Mouse (Mus musculus): ENCODE data around the gene Hspb6. TPM values are rescaled to one million over a fixed set of nuclear protein-coding genes. Genes with fewer than 3 reads are reported as not detected.

Hspb6 gene
- polyA plus RNA-seq (2016; fragmentation: Nextera tagmentation; extraction: Ambion mirVana): 6.1 and 6.2 TPM in 2 replicates

- peak; percentile 95 for DNase-seq (ENCODE audit: low spot score)
- peaks cover 55% of the 10 kb centered on the region for H3K36me3 ChIP-seq
- 1% methylated on average over 44 of the region's 44 CpGs for WGBS
Observed at GRCm38 (mm10) chr7:30552102-30553020, at the start of gene Hspb6, which contains the start of gene Proser3. Hspb6 (plus strand) TSS chr7:30552178. Proser3 (minus strand) TSS chr7:30552299.

GRCm38 (mm10) chr7:30508061-30508460 lies 43.9 kb upstream of the Hspb6 start:
- Histone ChIP-seq H3K36me3 (no peaks in the 10 kb centered on the region), H3K9me3 (replicated peaks) (no peaks in the 10 kb centered on the region), H3K27ac (replicated peaks) (no peak overlapping the region), H3K4me1 (no peaks in the 10 kb centered on the region), H3K4me3 (no peak overlapping the region), H3K27me3 (ENCODE audit: low read depth, poor library complexity, severe bottlenecking) (no peaks in the 10 kb centered on the region)
- DNase-seq (ENCODE audit: low spot score): no peak
- 79% methylated on average over 4 of the region's 4 CpGs for WGBS

More at GRCm38 (mm10) chr7:30552102-30553020, at the start of gene Hspb6, which contains the start of gene Proser3:
- Histone ChIP-seq H3K27me3 (ENCODE audit: low read depth, poor library complexity, severe bottlenecking) (0 out of 2 replicates have a peak, but pooled peaks cover 4% of the 10 kb centered on the region), H3K27ac (replicated peaks) (peak within 1 kb of the TSS; percentile 97), H3K4me1 (peaks cover 24% of the 10 kb centered on the region), H3K9me3 (replicated peaks) (no peaks in the 10 kb centered on the region), H3K4me3 (peak within 1 kb of the TSS; percentile 76)

GRCm38 (mm10) chr7:30515003-30515760 lies 36.8 kb upstream of the Hspb6 start:
- WGBS: 63% methylated on average over 24 of the region's 24 CpGs

GRCm38 (mm10) chr7:30518325-30518724 lies 33.7 kb upstream of the Hspb6 start:
- Histone ChIP-seq H3K36me3 (peaks cover 9% of the 10 kb centered on the region), H3K27ac (replicated peaks) (no peak overlapping the region; the same call in 1 of the 2 replicates), H3K9me3 (replicated peaks) (no peaks in the 10 kb centered on the region), H3K4me1 (peaks cover 30% of the 10 kb centered on the region), H3K4me3 (no peak overlapping the region), H3K27me3 (ENCODE audit: low read depth, poor library complexity, severe bottlenecking) (peaks cover 6% of the 10 kb centered on the region; the same call in 1 of the 2 replicates)
- DNase-seq (ENCODE audit: low spot score): no peak
- WGBS: 48% methylated on average over 8 of the region's 8 CpGs

More at GRCm38 (mm10) chr7:30515003-30515760, 36.8 kb upstream of the Hspb6 start:
- H3K27ac ChIP-seq (replicated peaks): no peak overlapping the region
- H3K4me1 ChIP-seq: peaks cover 14% of the 10 kb centered on the region
- DNase-seq (ENCODE audit: low spot score): no peak
- no peak overlapping the region for H3K4me3 ChIP-seq
- no peaks in the 10 kb centered on the region for H3K9me3 ChIP-seq (replicated peaks)
- no peaks in the 10 kb centered on the region for H3K36me3 ChIP-seq
- H3K27me3 ChIP-seq (ENCODE audit: low read depth, poor library complexity, severe bottlenecking): peaks cover 6% of the 10 kb centered on the region; the same call in 1 of the 2 replicates

GRCm38 (mm10) chr7:30520396-30520795 lies 31.6 kb upstream of the Hspb6 start:
- WGBS: 72% methylated on average over 4 of the region's 4 CpGs
- Histone ChIP-seq H3K27ac (replicated peaks) (peak overlapping the region; percentile 2; the same call in 1 of the 2 replicates), H3K4me3 (no peak overlapping the region)

GRCm38 (mm10) chr7:30520856-30521255 lies 31.1 kb upstream of the Hspb6 start:
- H3K9me3 ChIP-seq (replicated peaks): no peaks in the 10 kb centered on the region
- H3K36me3 ChIP-seq: peaks cover 35% of the 10 kb centered on the region
- H3K27ac ChIP-seq (replicated peaks): peak overlapping the region; percentile 2
- DNase-seq (ENCODE audit: low spot score): no peak
- no peaks in the 10 kb centered on the region for H3K27me3 ChIP-seq (ENCODE audit: low read depth, poor library complexity, severe bottlenecking)
- peaks cover 27% of the 10 kb centered on the region for H3K4me1 ChIP-seq
- WGBS: 85% methylated on average over 5 of the region's 5 CpGs
- H3K4me3 ChIP-seq: no peak overlapping the region

More at GRCm38 (mm10) chr7:30520396-30520795, 31.6 kb upstream of the Hspb6 start:
- Histone ChIP-seq H3K4me1 (peaks cover 30% of the 10 kb centered on the region), H3K27me3 (ENCODE audit: low read depth, poor library complexity, severe bottlenecking) (peaks cover 4% of the 10 kb centered on the region; the same call in 1 of the 2 replicates), H3K36me3 (peaks cover 30% of the 10 kb centered on the region), H3K9me3 (replicated peaks) (no peaks in the 10 kb centered on the region)
- DNase-seq (ENCODE audit: low spot score): no peak

GRCm38 (mm10) chr7:30522871-30523270 lies 29.1 kb upstream of the Hspb6 start:
- WGBS: 81% methylated on average over 10 of the region's 10 CpGs
- peaks cover 55% of the 10 kb centered on the region for H3K36me3 ChIP-seq

GRCm38 (mm10) chr7:30524487-30524886 lies 27.5 kb upstream of the Hspb6 start:
- no peak for DNase-seq (ENCODE audit: low spot score)
- Histone ChIP-seq H3K4me3 (no peak overlapping the region), H3K27me3 (ENCODE audit: low read depth, poor library complexity, severe bottlenecking) (peaks cover 16% of the 10 kb centered on the region), H3K36me3 (peaks cover 71% of the 10 kb centered on the region), H3K4me1 (peaks cover 35% of the 10 kb centered on the region), H3K27ac (replicated peaks) (no peak overlapping the region), H3K9me3 (replicated peaks) (no peaks in the 10 kb centered on the region)
- 81% methylated on average over 6 of the region's 6 CpGs for WGBS

More at GRCm38 (mm10) chr7:30522871-30523270, 29.1 kb upstream of the Hspb6 start:
- Histone ChIP-seq H3K9me3 (replicated peaks) (no peaks in the 10 kb centered on the region), H3K27ac (replicated peaks) (no peak overlapping the region), H3K4me1 (peaks cover 39% of the 10 kb centered on the region), H3K4me3 (no peak overlapping the region), H3K27me3 (ENCODE audit: low read depth, poor library complexity, severe bottlenecking) (peaks cover 13% of the 10 kb centered on the region)
- DNase-seq (ENCODE audit: low spot score): no peak

- Histone ChIP-seq H3K27ac (replicated peaks) (no peak overlapping the region), H3K4me1 (peaks cover 22% of the 10 kb centered on the region), H3K27me3 (ENCODE audit: low read depth, poor library complexity, severe bottlenecking) (peaks cover 16% of the 10 kb centered on the region), H3K9me3 (replicated peaks) (no peaks in the 10 kb centered on the region), H3K4me3 (no peak overlapping the region), H3K36me3 (peaks cover 86% of the 10 kb centered on the region)
- no peak for DNase-seq (ENCODE audit: low spot score)
- 32% methylated on average over 10 of the region's 10 CpGs for WGBS
Observed at GRCm38 (mm10) chr7:30525954-30526353, 26.0 kb upstream of the Hspb6 start.

GRCm38 (mm10) chr7:30526399-30526798 lies 25.6 kb upstream of the Hspb6 start:
- peak overlapping the region; percentile 17; the same call in 1 of the 2 replicates for H3K27ac ChIP-seq (replicated peaks)

GRCm38 (mm10) chr7:30526981-30527380 lies 25.0 kb upstream of the Hspb6 start:
- Histone ChIP-seq H3K36me3 (peaks cover 96% of the 10 kb centered on the region), H3K9me3 (replicated peaks) (no peaks in the 10 kb centered on the region), H3K4me3 (no peak overlapping the region), H3K4me1 (peaks cover 17% of the 10 kb centered on the region), H3K27ac (replicated peaks) (peak overlapping the region; percentile 17; the same call in 1 of the 2 replicates), H3K27me3 (ENCODE audit: low read depth, poor library complexity, severe bottlenecking) (peaks cover 20% of the 10 kb centered on the region)
- no peak for DNase-seq (ENCODE audit: low spot score)
- 82% methylated on average over 14 of the region's 14 CpGs for WGBS

More at GRCm38 (mm10) chr7:30526399-30526798, 25.6 kb upstream of the Hspb6 start:
- Histone ChIP-seq H3K27me3 (ENCODE audit: low read depth, poor library complexity, severe bottlenecking) (peaks cover 16% of the 10 kb centered on the region), H3K4me3 (0 out of 2 replicates have a peak overlapping the region, but pooled peaks have one; percentile 7), H3K36me3 (peaks cover 90% of the 10 kb centered on the region), H3K9me3 (replicated peaks) (no peaks in the 10 kb centered on the region), H3K4me1 (peaks cover 18% of the 10 kb centered on the region)
- WGBS: 21% methylated on average over 17 of the region's 17 CpGs
- DNase-seq (ENCODE audit: low spot score): no peak

GRCm38 (mm10) chr7:30531291-30531815 lies 20.6 kb upstream of the Hspb6 start:
- 88% methylated on average over 9 of the region's 9 CpGs for WGBS
- H3K36me3 ChIP-seq: peaks cover 68% of the 10 kb centered on the region
- no peak overlapping the region for H3K4me3 ChIP-seq
- peaks cover 37% of the 10 kb centered on the region for H3K27me3 ChIP-seq (ENCODE audit: low read depth, poor library complexity, severe bottlenecking)
- no peak for DNase-seq (ENCODE audit: low spot score)
- H3K9me3 ChIP-seq (replicated peaks): no peaks in the 10 kb centered on the region
- H3K27ac ChIP-seq (replicated peaks): no peak overlapping the region
- H3K4me1 ChIP-seq: peaks cover 46% of the 10 kb centered on the region

Data from midbrain, embryonic 10.5 days (tissue).